Mouse (Mus musculus) intestine, postnatal 0 days (tissue): ENCODE measurements around the gene Atp1b2. TPM values are rescaled to one million over a fixed set of nuclear protein-coding genes. Genes with fewer than 3 reads are reported as not detected.

ENCODE experiments used
- ATAC-seq: fragments of 200-750 bp; cut with Nextera tagmentation; 2 replicates; pipeline ENCODE4 v1.8.0; 2017; ENCODE audit warnings: mild to moderate bottlenecking, moderate TSS enrichment, moderate library complexity
- H3K27ac ChIP-seq: fragments of 300-500 bp; sonication (generic); 2 replicates; pipeline ENCODE4 v1.5.1; 2014; ENCODE audit warnings: mild to moderate bottlenecking, low read depth, low read length, moderate library complexity
- H3K27me3 ChIP-seq: fragments of 300-500 bp; sonication (generic); replicated peaks from 2 replicates; pipeline ENCODE4 v1.6.1; 2014; ENCODE audit warnings: low read length, mixed read lengths; ENCODE audit not compliant: control insufficient read depth, insufficient read depth
- H3K36me3 ChIP-seq: fragments of 300-500 bp; sonication (generic); 2 replicates; pipeline ENCODE4 v1.6.1; 2014; ENCODE audit warnings: mild to moderate bottlenecking, moderate library complexity; ENCODE audit not compliant: control insufficient read depth, insufficient read depth
- H3K4me1 ChIP-seq: fragments of 300-500 bp; sonication (generic); replicated peaks from 2 replicates; pipeline ENCODE4 v1.6.1; 2014; ENCODE audit warnings: antibody characterized with exemption, low read length, mixed read lengths; ENCODE audit not compliant: control insufficient read depth, insufficient read depth
- H3K4me2 ChIP-seq: fragments of 300-500 bp; sonication (generic); replicated peaks from 2 replicates; pipeline ENCODE4 v1.6.1; 2014; ENCODE audit warnings: low read depth, mild to moderate bottlenecking, moderate library complexity
- H3K4me3 ChIP-seq: fragments of 300-500 bp; sonication (generic); 2 replicates; pipeline ENCODE4 v1.5.1; 2014; ENCODE audit warnings: low read depth, low read length
- H3K9ac ChIP-seq: fragments of 300-500 bp; sonication (generic); 2 replicates; pipeline ENCODE4 v1.6.1; 2014; ENCODE audit warnings: mild to moderate bottlenecking, low read depth, low read length
- H3K9me3 ChIP-seq: fragments of 300-500 bp; sonication (generic); 2 replicates; pipeline ENCODE4 v1.6.1; 2016; ENCODE audit warnings: mixed run types; ENCODE audit not compliant: control insufficient read depth
- CTCF ChIP-seq: sonication (generic); IDR thresholded peaks from 2 replicates; pipeline ENCODE4 v1.5.1; 2016; ENCODE audit warnings: low read depth, mild to moderate bottlenecking, control low read depth, antibody characterized with exemption, moderate library complexity
- WGBS: fragments of 180-500 bp; shearing (Covaris S2); extraction: QIAGEN DNeasy Blood & Tissue Kit; methylation state at CpG from one replicate; pipeline ENCODE4 v1.1.7; 2014; 5-methylcytosine and 5-hydroxymethylcytosine counted together
- polyA plus RNA-seq: library from polyadenylated mRNA; unstranded; fragments of >200 nt; fragmentation: Nextera tagmentation; extraction: Ambion mirVana; gene quantifications from 2 replicates; pipeline ENCODE4 v1.2.1, GENCODE M21; 2015

Atp1b2 gene
- polyA plus RNA-seq, 1 experiment from 2014 or later = 7.5 TPM

GRCm38 (mm10) chr11:69604347-69604746 lies 1.4 kb downstream of the Atp1b2 start:
- 56% methylated on average over 3 of the region's 3 CpGs for WGBS
- ATAC-seq = no peak
- no peak for TF ChIP-seq CTCF
- Histone ChIP-seq H3K4me3 (peak overlapping the region; percentile 57), H3K4me1 (0 out of 2 replicates have a peak, but pooled peaks cover 14% of the 10 kb centered on the region), H3K9me3 (no peaks in the 10 kb centered on the region), H3K36me3 (no peaks in the 10 kb centered on the region), H3K4me2 (peak overlapping the region; percentile 92), H3K27ac (no peak overlapping the region), H3K27me3 (peaks cover 21% of the 10 kb centered on the region), H3K9ac (peak overlapping the region; percentile 60; the same call in 1 of the 2 replicates)

GRCm38 (mm10) chr11:69603516-69603915 lies 2.2 kb downstream of the Atp1b2 start:
- Histone ChIP-seq H3K9ac (no peak overlapping the region), H3K27me3 (peaks cover 21% of the 10 kb centered on the region), H3K4me3 (no peak overlapping the region), H3K9me3 (no peaks in the 10 kb centered on the region), H3K4me2 (no peak overlapping the region), H3K4me1 (0 out of 2 replicates have a peak, but pooled peaks cover 14% of the 10 kb centered on the region), H3K27ac (no peak overlapping the region), H3K36me3 (no peaks in the 10 kb centered on the region)
- no peak for TF ChIP-seq CTCF
- 78% methylated on average over 8 of the region's 8 CpGs for WGBS
- no peak for ATAC-seq

- Histone ChIP-seq H3K4me2 (no peak overlapping the region), H3K27me3 (peaks cover 21% of the 10 kb centered on the region), H3K4me3 (no peak overlapping the region), H3K4me1 (0 out of 2 replicates have a peak, but pooled peaks cover 14% of the 10 kb centered on the region), H3K9ac (no peak overlapping the region), H3K36me3 (no peaks in the 10 kb centered on the region), H3K27ac (no peak overlapping the region), H3K9me3 (no peaks in the 10 kb centered on the region)
- 47% methylated on average over 3 of the region's 3 CpGs for WGBS
- ATAC-seq = no peak
- TF ChIP-seq CTCF = no peak
Measured at GRCm38 (mm10) chr11:69601768-69602167, 4.0 kb downstream of the Atp1b2 start.

DNA sequence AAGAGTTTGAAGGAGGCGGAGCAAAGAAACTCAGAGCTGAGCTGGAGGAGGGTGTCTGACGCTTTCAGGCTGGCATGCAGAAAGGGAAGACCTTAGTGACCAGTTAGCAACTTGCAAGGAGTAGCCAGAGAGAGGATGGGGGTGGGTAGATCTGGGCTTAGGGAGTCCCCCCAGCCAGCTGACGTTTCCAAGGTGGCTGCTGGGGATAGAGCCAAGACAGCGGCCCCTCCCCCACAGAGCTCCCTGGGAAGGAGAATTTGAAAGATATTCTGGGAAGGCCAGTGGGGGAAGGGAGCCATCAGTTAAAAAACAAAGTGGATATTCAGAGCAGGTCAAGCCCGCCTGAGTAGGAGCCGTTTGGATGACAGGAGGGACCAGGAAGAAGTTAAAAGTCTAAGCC lies 5.6 kb downstream of the Atp1b2 start:
- Histone ChIP-seq H3K4me2 (peak overlapping the region; percentile 17; the same call in 1 of the 2 replicates), H3K4me1 (0 out of 2 replicates have a peak, but pooled peaks cover 7% of the 10 kb centered on the region), H3K9me3 (no peaks in the 10 kb centered on the region), H3K27ac (peak overlapping the region; percentile 50; the same call in 1 of the 2 replicates), H3K27me3 (peaks cover 14% of the 10 kb centered on the region), H3K36me3 (no peaks in the 10 kb centered on the region), H3K9ac (no peak overlapping the region), H3K4me3 (no peak overlapping the region)
- TF ChIP-seq CTCF = no peak
- 22% methylated on average over 6 of the region's 6 CpGs for WGBS
- ATAC-seq = no peak

DNA sequence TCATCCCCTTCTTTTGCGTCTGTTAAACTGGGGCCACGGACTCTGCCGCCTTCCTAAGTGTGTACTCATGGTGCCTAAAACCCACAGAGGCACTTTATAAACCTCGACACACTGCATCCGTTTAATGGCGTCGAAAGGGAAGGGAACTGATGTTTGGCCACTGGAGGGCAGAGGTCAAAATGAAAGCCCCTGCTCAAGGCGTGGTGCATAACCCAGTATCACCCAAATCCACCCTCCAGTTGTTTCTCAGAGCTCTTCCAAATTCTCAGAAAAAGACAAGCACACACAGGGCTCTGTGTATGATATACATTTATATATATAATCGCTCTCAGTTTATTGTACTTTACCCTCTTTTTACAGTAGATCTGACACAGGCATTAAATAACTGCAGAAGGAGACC lies 6.3 kb downstream of the Atp1b2 start:
- TF ChIP-seq CTCF = no peak; the same call in 1 of the 2 replicates
- no peak for ATAC-seq
- Histone ChIP-seq H3K4me1 (0 out of 2 replicates have a peak, but pooled peaks cover 4% of the 10 kb centered on the region), H3K36me3 (no peaks in the 10 kb centered on the region), H3K4me3 (no peak overlapping the region), H3K27ac (no peak overlapping the region), H3K9ac (no peak overlapping the region), H3K4me2 (0 out of 2 replicates have a peak overlapping the region, but pooled peaks have one; percentile 17), H3K9me3 (no peaks in the 10 kb centered on the region), H3K27me3 (peaks cover 8% of the 10 kb centered on the region; the same call in 1 of the 2 replicates)
- 14% methylated on average over 9 of the region's 9 CpGs for WGBS

DNA sequence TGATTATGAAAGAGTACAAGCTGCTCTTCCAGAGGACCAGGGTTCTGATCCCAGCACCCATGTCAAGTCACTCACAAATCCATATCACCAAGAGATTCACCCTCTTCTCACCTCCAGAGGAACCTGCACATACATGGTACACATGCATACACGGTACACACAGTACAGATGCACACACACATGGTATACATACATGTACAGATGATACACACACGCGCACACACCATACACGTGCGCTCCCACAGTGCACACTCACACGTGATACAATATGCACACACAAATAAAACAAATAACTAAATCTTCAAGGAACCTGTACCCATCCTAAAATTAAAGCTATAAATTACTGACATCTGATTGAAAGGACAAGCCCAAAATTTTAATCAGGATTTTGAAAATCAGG lies 10.9 kb downstream of the Atp1b2 start:
- Histone ChIP-seq H3K27me3 (no peaks in the 10 kb centered on the region), H3K36me3 (peaks cover 26% of the 10 kb centered on the region), H3K4me1 (no peaks in the 10 kb centered on the region), H3K9me3 (no peaks in the 10 kb centered on the region), H3K4me3 (no peak overlapping the region), H3K27ac (no peak overlapping the region), H3K4me2 (no peak overlapping the region), H3K9ac (no peak overlapping the region)
- TF ChIP-seq CTCF = no peak
- 96% methylated on average over 6 of the region's 6 CpGs for WGBS
- no peak for ATAC-seq

- WGBS = 79% methylated on average over 4 of the region's 4 CpGs
- ATAC-seq = no peak
- H3K9ac ChIP-seq = no peak overlapping the region
- TF ChIP-seq CTCF = no peak
- no peak overlapping the region for H3K27ac ChIP-seq
- no peaks in the 10 kb centered on the region for H3K9me3 ChIP-seq
- H3K4me3 ChIP-seq = no peak overlapping the region
- no peak overlapping the region for H3K4me2 ChIP-seq
- no peaks in the 10 kb centered on the region for H3K4me1 ChIP-seq
- H3K27me3 ChIP-seq = no peaks in the 10 kb centered on the region
- peaks cover 46% of the 10 kb centered on the region for H3K36me3 ChIP-seq
Measured at GRCm38 (mm10) chr11:69592799-69593198, 12.9 kb downstream of the Atp1b2 start.
